Mouse (Mus musculus) midbrain, embryonic 15.5 days (tissue): ENCODE measurements at regions not wholly inside any gene's neighbourhood (a gene's known extent, or its start where the extent isn't known, plus 50 kb on each side); places are given as distances from the start of the nearest gene placed in this dataset.

Experiments used
- ATAC-seq: fragments of 200-750 bp; cut with Nextera tagmentation; replicated peaks from 2 replicates; pipeline ENCODE4 v1.8.0; 2017; ENCODE audit warnings: moderate TSS enrichment
- H3K27ac ChIP-seq: fragments of 300-500 bp; sonication (generic); 2 replicates; pipeline ENCODE4 v1.5.1; 2015; ENCODE audit warnings: mild to moderate bottlenecking, inconsistent platforms
- H3K27me3 ChIP-seq: fragments of 300-500 bp; sonication (generic); replicated peaks from 2 replicates; pipeline ENCODE4 v1.6.1; 2015; ENCODE audit warnings: inconsistent platforms
- H3K36me3 ChIP-seq: fragments of 300-500 bp; sonication (generic); replicated peaks from 2 replicates; pipeline ENCODE4 v1.6.1; 2015; ENCODE audit warnings: inconsistent platforms
- H3K4me1 ChIP-seq: fragments of 300-500 bp; sonication (generic); 2 replicates; pipeline ENCODE4 v1.6.1; 2015; ENCODE audit warnings: inconsistent platforms
- H3K4me2 ChIP-seq: fragments of 300-500 bp; sonication (generic); 2 replicates; pipeline ENCODE4 v1.6.1; 2015; ENCODE audit warnings: inconsistent platforms, mild to moderate bottlenecking, moderate library complexity
- H3K4me3 ChIP-seq: fragments of 300-500 bp; sonication (generic); 2 replicates; pipeline ENCODE4 v1.5.1; 2015; ENCODE audit warnings: mild to moderate bottlenecking, inconsistent platforms
- H3K9ac ChIP-seq: fragments of 300-500 bp; sonication (generic); 2 replicates; pipeline ENCODE4 v1.6.1; 2015; ENCODE audit warnings: mild to moderate bottlenecking, inconsistent platforms
- H3K9me3 ChIP-seq: fragments of 300-500 bp; sonication (generic); 2 replicates; pipeline ENCODE4 v1.6.1; 2016; ENCODE audit warnings: inconsistent platforms
- WGBS: fragments of 180-500 bp; shearing (Covaris S2); methylation state at CpG from one replicate; pipeline ENCODE4 v1.1.7; 2015; ENCODE audit warnings: mixed read lengths; 5-methylcytosine and 5-hydroxymethylcytosine counted together

- 35% methylated on average over 9 of the region's 9 CpGs for WGBS
- Histone ChIP-seq H3K9ac (no peak overlapping the region), H3K9me3 (no peaks in the 10 kb centered on the region), H3K27ac (no peak overlapping the region), H3K4me1 (no peaks in the 10 kb centered on the region), H3K27me3 (no peaks in the 10 kb centered on the region; the same call in 1 of the 2 replicates), H3K4me2 (no peak overlapping the region), H3K36me3 (no peaks in the 10 kb centered on the region), H3K4me3 (no peak overlapping the region)
- ATAC-seq = no peak
Measured at GRCm38 (mm10) chr3:102309756-102310155, 105.3 kb upstream of the Vangl1 start.

DNA sequence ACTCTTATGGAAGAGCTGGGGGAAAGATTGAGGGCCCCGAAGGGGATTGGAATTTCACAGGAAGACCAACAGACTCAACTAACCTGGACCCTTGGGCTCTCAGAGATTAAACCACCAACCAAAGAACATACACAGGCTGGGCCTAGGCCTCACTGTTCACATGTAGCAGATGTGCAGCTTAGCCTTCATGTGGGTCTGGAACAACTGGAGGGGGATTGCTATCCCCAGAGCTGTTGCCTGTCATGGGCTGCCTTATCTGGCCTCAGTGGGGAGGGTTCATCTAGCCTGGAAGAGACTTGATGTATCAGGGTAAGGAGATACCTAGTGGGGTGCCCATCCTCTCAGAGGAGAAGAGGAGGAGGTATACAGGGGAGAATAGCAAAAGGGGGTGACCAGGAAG, 103.2 kb upstream of the Vangl1 start:
- Histone ChIP-seq H3K4me2 (no peak overlapping the region), H3K4me3 (no peak overlapping the region), H3K4me1 (no peaks in the 10 kb centered on the region), H3K27ac (no peak overlapping the region), H3K9me3 (no peaks in the 10 kb centered on the region), H3K36me3 (no peaks in the 10 kb centered on the region), H3K27me3 (no peaks in the 10 kb centered on the region; the same call in 1 of the 2 replicates), H3K9ac (no peak overlapping the region)
- WGBS = 75% methylated on average over 1 of the region's 1 CpGs
- ATAC-seq = no peak

DNA sequence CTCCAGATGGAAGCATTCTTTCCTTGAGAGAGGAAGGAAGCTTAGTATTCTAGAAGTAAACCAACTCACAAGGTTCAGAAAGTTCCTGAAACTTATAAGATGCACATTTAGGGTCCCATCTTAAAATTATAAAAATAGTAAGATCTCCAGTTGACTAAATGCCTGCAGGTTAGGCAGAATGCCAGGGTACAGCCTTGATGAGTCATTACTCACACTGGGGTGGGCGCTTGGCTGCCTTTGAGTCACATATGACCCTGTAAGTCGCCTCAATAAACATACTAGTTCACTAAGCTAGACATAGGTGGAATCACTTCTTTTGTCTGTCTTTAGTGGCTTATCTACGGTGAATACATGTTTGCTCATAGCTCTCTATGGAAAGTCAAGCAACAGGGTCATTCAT, 87.9 kb upstream of the Vangl1 start:
- Histone ChIP-seq H3K9ac (no peak overlapping the region), H3K9me3 (no peaks in the 10 kb centered on the region), H3K4me3 (no peak overlapping the region), H3K27ac (no peak overlapping the region), H3K4me1 (no peaks in the 10 kb centered on the region), H3K27me3 (no peaks in the 10 kb centered on the region), H3K4me2 (no peak overlapping the region), H3K36me3 (no peaks in the 10 kb centered on the region)
- 87% methylated on average over 3 of the region's 3 CpGs for WGBS
- no peak for ATAC-seq

- Histone ChIP-seq H3K4me2 (no peak overlapping the region), H3K27me3 (no peaks in the 10 kb centered on the region), H3K4me1 (no peaks in the 10 kb centered on the region), H3K36me3 (no peaks in the 10 kb centered on the region), H3K9me3 (no peaks in the 10 kb centered on the region), H3K9ac (no peak overlapping the region), H3K27ac (no peak overlapping the region), H3K4me3 (no peak overlapping the region)
- no peak for ATAC-seq
- 88% methylated on average over 4 of the region's 4 CpGs for WGBS
Measured at GRCm38 (mm10) chr3:102281983-102282382, 77.5 kb upstream of the Vangl1 start.

DNA sequence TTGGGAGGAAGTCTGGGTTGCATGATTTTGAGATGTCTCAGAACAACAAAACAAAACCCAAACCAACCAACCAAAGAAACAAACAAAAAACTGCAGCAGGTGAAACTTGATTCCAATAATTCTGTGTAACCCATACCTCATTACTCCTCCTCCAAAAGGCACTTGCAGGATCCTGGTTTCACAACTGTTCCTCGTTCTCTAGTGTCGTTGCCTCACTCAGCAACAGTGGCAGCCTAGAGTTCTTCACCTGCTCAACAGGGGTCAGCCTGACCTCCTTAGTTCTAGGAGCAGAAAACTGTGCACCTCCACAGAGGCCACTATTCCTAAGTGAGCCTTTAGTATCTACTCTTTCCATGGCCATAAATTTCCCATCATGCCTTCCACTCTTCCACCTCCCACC, 72.3 kb upstream of the Vangl1 start:
- Histone ChIP-seq H3K27ac (no peak overlapping the region), H3K4me3 (no peak overlapping the region), H3K9ac (no peak overlapping the region), H3K27me3 (no peaks in the 10 kb centered on the region), H3K4me1 (no peaks in the 10 kb centered on the region), H3K36me3 (no peaks in the 10 kb centered on the region), H3K4me2 (no peak overlapping the region), H3K9me3 (no peaks in the 10 kb centered on the region)
- ATAC-seq = no peak
- 98% methylated on average over 2 of the region's 2 CpGs for WGBS

DNA sequence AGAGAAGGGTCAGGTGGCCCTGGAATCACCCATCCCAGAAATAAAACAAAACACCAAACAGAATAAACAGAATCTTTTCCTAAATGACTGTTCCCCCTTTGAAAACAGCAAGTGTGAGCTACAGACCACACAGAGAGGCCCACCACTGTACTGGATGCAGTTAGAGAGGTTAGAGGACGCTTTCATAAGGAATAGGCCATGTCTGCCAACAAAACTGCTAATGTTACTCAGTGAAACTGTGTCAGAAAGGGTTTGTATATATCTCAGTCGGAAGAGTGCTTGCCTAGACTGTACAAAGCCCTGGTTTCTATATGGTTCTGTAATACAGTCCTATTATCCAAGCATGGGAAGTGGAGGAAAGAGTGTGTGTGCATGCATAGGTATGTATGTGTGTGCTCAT, 71.8 kb upstream of the Vangl1 start:
- H3K9me3 ChIP-seq = no peaks in the 10 kb centered on the region
- WGBS = 75% methylated on average over 2 of the region's 2 CpGs
- H3K27ac ChIP-seq = no peak overlapping the region
- no peak overlapping the region for H3K4me2 ChIP-seq
- no peaks in the 10 kb centered on the region for H3K4me1 ChIP-seq
- no peaks in the 10 kb centered on the region for H3K36me3 ChIP-seq
- no peaks in the 10 kb centered on the region for H3K27me3 ChIP-seq
- no peak overlapping the region for H3K4me3 ChIP-seq
- no peak overlapping the region for H3K9ac ChIP-seq
- no peak for ATAC-seq

DNA sequence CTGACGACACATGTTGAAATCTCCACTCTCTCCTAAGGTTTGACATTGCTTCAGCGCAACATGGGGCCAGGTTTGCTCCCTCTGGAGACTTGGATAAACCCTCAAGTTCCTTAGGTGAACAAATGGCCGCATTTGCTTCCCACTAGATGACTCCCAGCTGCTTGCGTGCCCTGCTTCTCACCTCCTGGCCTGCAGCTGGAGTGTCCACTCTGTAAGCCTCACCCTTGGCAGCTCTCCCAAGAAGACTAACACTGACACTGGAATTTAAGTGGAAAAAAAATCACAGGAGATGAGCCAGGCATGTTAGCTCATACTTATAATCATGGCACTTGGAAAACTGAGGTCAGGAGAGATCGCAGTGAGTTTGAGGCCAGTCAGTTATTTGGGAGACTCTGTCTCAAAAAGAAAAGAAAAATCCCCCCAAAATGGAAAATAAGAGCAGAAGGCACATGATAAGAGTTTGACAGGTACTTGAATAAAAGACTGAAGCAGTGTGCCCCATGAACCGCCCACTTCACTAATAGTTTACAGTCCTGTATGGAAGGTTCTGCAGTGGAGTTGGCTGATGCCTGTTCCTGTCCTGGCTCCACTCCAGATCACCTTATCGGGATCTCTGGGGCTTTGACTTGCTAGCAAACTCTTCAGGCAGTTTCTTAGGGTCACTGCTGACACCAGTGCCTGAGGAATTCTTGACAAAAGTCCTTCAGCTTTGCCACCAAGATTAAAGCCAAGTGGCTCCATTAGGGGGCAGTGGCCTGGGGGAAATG, 70.9 kb upstream of the Vangl1 start:
- H3K4me1 ChIP-seq = no peaks in the 10 kb centered on the region
- H3K9ac ChIP-seq = no peak overlapping the region
- H3K4me3 ChIP-seq = no peak overlapping the region
- no peaks in the 10 kb centered on the region for H3K9me3 ChIP-seq
- H3K4me2 ChIP-seq = no peak overlapping the region
- H3K27me3 ChIP-seq = no peaks in the 10 kb centered on the region
- no peaks in the 10 kb centered on the region for H3K36me3 ChIP-seq
- no peak overlapping the region for H3K27ac ChIP-seq
- 87% methylated on average over 7 of the region's 7 CpGs for WGBS
- no peak for ATAC-seq

DNA sequence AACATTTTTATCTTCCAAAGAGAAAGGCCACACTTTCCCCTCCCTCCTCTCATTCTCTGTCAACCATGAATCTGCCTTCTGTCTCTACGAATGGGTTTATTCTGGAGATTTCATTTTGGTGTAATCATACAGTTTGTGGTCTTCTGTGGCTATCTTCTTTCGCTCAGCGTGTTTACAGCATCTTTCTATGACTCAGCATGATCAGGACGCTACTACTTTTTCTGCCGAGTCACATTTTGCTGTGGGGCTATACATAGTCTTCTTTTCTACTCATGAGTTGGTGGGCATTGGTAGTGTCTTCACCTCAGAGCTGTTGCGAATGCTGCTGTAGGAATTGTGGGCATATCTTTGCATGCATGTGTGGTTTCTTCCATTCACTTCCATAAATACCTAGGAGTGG, 66.3 kb upstream of the Vangl1 start:
- Histone ChIP-seq H3K36me3 (no peaks in the 10 kb centered on the region), H3K4me3 (no peak overlapping the region), H3K4me2 (no peak overlapping the region), H3K9ac (no peak overlapping the region), H3K4me1 (no peaks in the 10 kb centered on the region), H3K27me3 (no peaks in the 10 kb centered on the region), H3K9me3 (no peaks in the 10 kb centered on the region), H3K27ac (no peak overlapping the region)
- no peak for ATAC-seq
- WGBS = 92% methylated on average over 6 of the region's 6 CpGs

DNA sequence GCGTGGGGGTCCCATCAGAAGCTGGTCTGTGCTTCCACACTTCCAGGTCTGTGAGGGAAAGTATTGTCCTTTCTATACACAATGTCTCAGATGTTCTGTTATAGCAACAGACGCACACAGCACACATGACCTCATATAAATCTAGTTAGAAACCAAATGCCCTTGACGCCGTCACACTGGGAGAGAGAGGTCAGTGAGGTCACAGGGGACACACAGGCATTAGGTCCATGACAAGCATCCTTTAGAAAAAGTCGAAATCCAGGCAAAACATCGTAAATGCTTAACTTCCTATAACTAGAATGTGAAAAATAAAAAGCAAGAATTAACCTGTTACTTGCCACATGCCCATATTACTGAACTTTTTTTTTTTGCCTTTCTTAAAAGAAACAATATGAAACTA, 65.8 kb upstream of the Vangl1 start:
- H3K27ac ChIP-seq = no peak overlapping the region
- no peaks in the 10 kb centered on the region for H3K36me3 ChIP-seq
- WGBS = 61% methylated on average over 6 of the region's 6 CpGs
- H3K9me3 ChIP-seq = no peaks in the 10 kb centered on the region
- H3K4me2 ChIP-seq = no peak overlapping the region
- H3K4me3 ChIP-seq = no peak overlapping the region
- no peak for ATAC-seq
- H3K4me1 ChIP-seq = no peaks in the 10 kb centered on the region
- H3K27me3 ChIP-seq = no peaks in the 10 kb centered on the region
- H3K9ac ChIP-seq = no peak overlapping the region

DNA sequence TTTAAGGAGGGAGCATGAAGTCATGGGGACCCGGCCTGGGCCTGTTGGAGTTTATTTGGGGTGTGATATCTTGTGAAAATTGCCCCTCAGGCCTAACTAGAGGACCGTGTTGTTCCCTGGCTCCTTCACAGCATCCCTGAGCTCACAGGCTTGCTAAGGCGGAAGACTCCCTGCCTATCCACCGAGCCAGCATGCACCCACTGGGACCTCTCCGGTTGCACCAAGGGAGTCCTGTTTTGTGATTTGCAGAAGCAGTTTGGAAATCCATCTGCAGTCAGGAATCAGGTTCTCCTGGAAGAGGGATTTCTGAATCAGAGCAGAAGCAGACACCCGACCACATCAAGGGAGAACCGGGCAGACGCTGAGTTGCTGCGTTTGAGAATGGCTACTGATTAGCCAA, 61.6 kb upstream of the Vangl1 start:
- Histone ChIP-seq H3K27ac (no peak overlapping the region), H3K9me3 (no peaks in the 10 kb centered on the region), H3K9ac (no peak overlapping the region), H3K27me3 (no peaks in the 10 kb centered on the region), H3K4me1 (no peaks in the 10 kb centered on the region), H3K4me3 (no peak overlapping the region), H3K4me2 (no peak overlapping the region), H3K36me3 (no peaks in the 10 kb centered on the region)
- 82% methylated on average over 9 of the region's 9 CpGs for WGBS
- no peak for ATAC-seq

DNA sequence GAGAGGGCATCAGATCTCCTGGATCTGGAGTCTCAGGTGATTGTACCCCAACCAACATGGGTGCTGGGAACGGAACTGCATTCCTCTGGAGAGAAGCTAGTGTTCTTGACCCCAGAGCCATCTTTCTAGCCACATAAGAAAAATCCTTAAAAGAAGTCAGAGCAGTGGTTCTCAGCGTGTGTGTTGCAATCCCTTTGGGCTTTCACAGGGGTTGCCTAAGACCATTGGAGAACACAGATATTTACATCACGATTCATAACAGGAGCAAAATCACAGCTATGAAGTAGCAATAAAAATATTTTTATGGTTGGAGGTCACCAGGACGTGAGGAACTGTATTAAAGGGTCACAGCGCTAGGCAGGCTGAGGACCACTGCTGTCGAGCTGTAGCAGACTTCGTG, 60.7 kb upstream of the Vangl1 start:
- Histone ChIP-seq H3K27ac (no peak overlapping the region), H3K4me3 (no peak overlapping the region), H3K9me3 (no peaks in the 10 kb centered on the region), H3K36me3 (no peaks in the 10 kb centered on the region), H3K4me2 (no peak overlapping the region), H3K9ac (no peak overlapping the region), H3K27me3 (no peaks in the 10 kb centered on the region), H3K4me1 (no peaks in the 10 kb centered on the region)
- whole genome bisulfite sequencing = 77% methylated on average over 7 of the region's 7 CpGs
- no peak for ATAC-seq

GRCm38 (mm10) chr3:102263326-102263725, 58.8 kb upstream of the Vangl1 start:
- WGBS = 84% methylated on average over 9 of the region's 9 CpGs
- no peaks in the 10 kb centered on the region for H3K4me1 ChIP-seq
- ATAC-seq = no peak
- H3K4me2 ChIP-seq = no peak overlapping the region
- no peak overlapping the region for H3K9ac ChIP-seq
- H3K9me3 ChIP-seq = no peaks in the 10 kb centered on the region
- H3K27ac ChIP-seq = no peak overlapping the region
- H3K27me3 ChIP-seq = no peaks in the 10 kb centered on the region
- no peaks in the 10 kb centered on the region for H3K36me3 ChIP-seq
- no peak overlapping the region for H3K4me3 ChIP-seq

DNA sequence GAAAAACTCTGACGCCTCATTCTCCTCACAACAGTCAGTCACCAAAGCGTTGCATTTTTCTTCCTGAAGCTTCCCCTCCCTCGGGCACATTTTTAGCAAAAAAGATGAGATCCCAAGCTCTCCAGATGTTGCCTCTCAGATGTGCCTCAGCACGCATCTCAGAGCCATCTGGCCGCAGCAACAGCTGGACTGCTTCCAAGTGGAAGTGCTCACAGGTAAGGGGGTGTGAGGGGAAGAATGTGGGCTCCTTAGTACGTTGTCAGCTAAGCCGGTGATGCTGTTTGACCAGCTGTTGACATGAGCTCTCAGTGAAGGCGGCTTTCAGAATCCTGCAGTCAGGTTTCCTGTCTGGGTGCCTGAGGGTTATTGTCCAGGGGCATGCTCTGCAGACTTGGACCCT, 58.2 kb upstream of the Vangl1 start:
- Histone ChIP-seq H3K4me2 (no peak overlapping the region), H3K9ac (no peak overlapping the region), H3K4me3 (no peak overlapping the region), H3K36me3 (no peaks in the 10 kb centered on the region), H3K4me1 (no peaks in the 10 kb centered on the region), H3K27ac (no peak overlapping the region), H3K27me3 (no peaks in the 10 kb centered on the region), H3K9me3 (no peaks in the 10 kb centered on the region)
- 55% methylated on average over 8 of the region's 8 CpGs for WGBS
- no peak for ATAC-seq
